Mouse (Mus musculus): Measurements from ENCODE around the gene Slc25a21. TPM values are rescaled to one million over a fixed set of nuclear protein-coding genes. Genes with fewer than 3 reads are reported as not detected.
"Not testable (repeated sequence)": the region's sequence is repeated elsewhere in the genome, so short reads cannot be mapped to it uniquely, and the experiment has no call there.

The Slc25a21 gene
- polyA plus RNA-seq (2015; fragmentation: Nextera tagmentation; extraction: Ambion mirVana) = 3.1 TPM in 2 replicates

DNA sequence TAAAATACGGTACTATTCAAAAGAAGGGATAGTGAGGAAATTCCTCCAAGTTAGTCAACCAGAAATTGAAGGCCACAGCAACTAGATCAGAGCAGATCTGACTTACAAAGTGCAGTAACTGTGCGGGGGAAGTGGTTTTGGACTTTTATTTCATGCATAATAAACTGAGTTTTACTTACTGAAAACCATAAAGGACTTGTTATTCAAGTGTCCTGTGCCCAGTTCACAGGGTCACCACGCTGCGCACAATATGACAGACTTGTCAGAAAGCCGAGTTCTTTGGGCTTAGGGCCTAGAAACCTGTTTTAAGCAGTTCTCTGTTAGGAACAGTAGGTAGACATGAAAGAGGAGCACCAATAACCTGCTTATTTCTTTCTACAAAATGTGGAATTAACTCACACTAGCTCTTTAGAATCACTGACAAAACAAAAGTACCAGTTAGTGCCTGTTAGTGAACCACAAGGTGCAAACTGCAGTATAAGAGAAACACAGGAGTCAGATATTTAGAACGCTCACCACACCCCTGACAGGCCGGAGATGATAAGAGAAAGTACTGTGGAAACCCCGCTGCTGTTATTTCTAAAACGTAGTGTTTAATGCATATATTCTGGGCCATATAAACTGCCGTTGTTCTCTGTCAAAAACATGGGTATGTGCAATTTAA is at the start of gene Slc25a21:
Gene Slc25a21 (minus strand): TSS at position 110 of the 664 bp plus-strand sequence.
- H3K9me3 ChIP-seq (replicated peaks) = no peaks in the 10 kb centered on the region
- peak within 1 kb of the TSS; percentile 60 for H3K4me3 ChIP-seq (replicated peaks)
- peak within 1 kb of the TSS; percentile 93 for H3K4me2 ChIP-seq
- H3K27ac ChIP-seq = peak within 1 kb of the TSS; percentile 18; the same call in 1 of the 2 replicates
- H3K4me1 ChIP-seq = peaks cover 11% of the 10 kb centered on the region
- H3K27me3 ChIP-seq = peaks cover 11% of the 10 kb centered on the region
- 0 out of 2 replicates have a peak, but pooled peaks have one; percentile 29 for ATAC-seq (replicated peaks; ENCODE audit: low FRiP score)
- H3K9ac ChIP-seq = peak within 1 kb of the TSS; percentile 43
- H3K36me3 ChIP-seq = no peaks in the 10 kb centered on the region
- 68% methylated on average over 10 of the region's 10 CpGs for WGBS

DNA sequence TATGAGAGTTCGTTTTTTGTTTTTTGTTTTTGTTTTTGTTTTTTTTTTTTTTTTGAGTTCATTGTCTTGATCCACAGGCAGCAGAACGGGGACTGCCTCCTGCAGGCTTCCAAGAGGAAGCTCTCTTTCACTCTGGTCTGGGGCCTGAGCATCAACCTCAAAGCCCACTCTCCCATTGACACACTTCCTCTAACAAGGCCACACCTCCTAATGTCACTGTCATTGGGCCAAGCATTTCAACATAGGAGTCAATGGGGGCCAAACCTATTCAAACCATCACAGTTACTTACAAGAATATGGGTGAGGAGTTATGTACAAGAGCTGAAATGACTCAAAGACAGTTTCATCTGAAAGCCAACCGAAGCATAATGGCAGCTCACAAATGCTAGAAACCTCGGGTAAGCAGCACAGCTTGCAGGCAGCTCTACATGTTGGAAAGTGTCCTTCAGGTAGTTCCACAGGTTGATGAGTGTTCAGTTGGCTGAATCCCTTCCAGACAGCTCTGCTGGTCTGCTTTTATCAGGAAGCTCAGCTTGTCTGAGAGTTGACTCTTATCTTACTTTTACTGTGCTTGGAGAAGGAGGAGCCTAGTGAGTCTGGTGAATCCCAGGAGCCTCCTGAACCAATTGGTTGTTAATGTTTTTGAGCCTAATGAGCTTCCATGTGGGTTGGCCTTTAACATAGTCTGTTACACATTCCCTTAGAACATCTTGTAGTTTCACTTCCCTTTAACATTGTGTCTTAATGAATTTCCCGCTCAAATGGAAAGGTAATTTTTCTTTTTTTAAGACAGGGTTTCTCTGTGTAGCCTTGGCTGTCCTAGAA is 46.6 kb upstream of the Slc25a21 start:
- Histone ChIP-seq H3K4me2 (no peak overlapping the region), H3K4me1 (no peaks in the 10 kb centered on the region), H3K36me3 (peaks cover 48% of the 10 kb centered on the region), H3K9ac (no peak overlapping the region), H3K4me3 (replicated peaks) (no peak overlapping the region), H3K27ac (no peak overlapping the region), H3K27me3 (no peaks in the 10 kb centered on the region), H3K9me3 (replicated peaks) (no peaks in the 10 kb centered on the region)
- ATAC-seq (replicated peaks; ENCODE audit: low FRiP score) = no peak
- 90% methylated on average over 5 of the region's 5 CpGs for WGBS

DNA sequence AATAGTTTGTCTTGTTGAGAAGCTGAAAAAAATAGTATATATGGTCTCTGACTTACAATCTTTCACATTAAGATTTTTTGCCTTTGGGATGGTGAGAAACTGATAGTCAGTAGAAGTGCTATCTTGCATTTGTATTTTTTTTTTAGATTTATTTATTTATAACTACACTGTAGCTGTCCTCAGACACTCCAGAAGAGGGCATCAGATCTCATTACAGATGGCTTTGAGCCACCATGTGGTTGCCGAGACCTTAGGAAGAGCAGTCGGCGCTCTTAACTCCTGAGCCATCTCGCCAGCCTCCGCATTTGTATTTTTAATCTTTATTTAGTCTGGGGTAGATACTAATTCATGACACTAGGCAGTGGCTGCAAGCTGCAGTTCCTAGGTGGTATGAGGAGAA is 36.1 kb upstream of the Slc25a21 start:
- Histone ChIP-seq H3K4me3 (replicated peaks) (no peak overlapping the region), H3K27ac (no peak overlapping the region), H3K9me3 (replicated peaks) (no peaks in the 10 kb centered on the region), H3K4me1 (peaks cover 6% of the 10 kb centered on the region; the same call in 1 of the 2 replicates), H3K4me2 (no peak overlapping the region), H3K27me3 (no peaks in the 10 kb centered on the region), H3K36me3 (peaks cover 15% of the 10 kb centered on the region), H3K9ac (no peak overlapping the region)
- ATAC-seq (replicated peaks; ENCODE audit: low FRiP score) = no peak
- WGBS = 91% methylated on average over 5 of the region's 5 CpGs

DNA sequence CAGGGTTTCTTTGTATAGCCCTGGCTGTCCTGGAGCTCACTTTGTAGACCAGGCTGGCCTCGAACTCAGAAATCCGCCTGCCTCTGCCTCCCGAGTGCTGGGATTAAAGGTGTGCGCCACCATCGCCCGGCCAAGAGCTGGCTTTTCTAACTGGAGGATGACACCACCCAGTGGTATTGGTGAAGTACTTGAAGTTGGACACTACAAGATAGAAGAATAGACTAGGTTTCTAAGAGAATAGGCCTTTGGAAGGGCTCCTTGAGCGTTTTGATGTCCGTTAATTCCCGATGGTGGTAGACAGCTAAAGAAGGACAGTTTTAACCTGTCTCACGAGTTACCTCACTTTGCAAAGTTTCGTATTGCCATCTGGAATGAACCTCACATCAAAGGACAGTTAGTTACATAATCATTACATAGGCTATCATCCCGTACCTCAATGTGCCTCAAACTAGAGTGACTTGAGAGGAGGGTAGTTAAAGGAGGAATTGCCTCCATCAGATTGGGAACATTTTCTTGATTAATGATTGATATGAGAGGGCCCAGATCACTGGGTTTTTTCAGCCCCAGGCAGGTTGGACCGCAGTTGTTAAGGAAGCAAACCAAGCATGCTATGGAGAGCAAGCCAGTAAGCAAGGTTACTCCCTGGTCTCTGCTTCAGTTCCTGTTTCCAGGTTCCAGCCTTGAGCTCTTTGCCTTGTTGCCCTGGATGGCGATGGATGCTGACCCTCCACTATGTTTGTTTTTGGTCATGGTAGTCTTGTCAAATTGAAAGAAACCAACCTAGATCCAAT is 34.0 kb upstream of the Slc25a21 start:
- Histone ChIP-seq H3K36me3 (peaks cover 9% of the 10 kb centered on the region), H3K9ac (peak overlapping the region; percentile 82), H3K27me3 (no peaks in the 10 kb centered on the region), H3K27ac (peak overlapping the region; percentile 95; the same call in 1 of the 2 replicates), H3K4me3 (replicated peaks) (peak overlapping the region; percentile 83), H3K4me2 (peak overlapping the region; percentile 68), H3K4me1 (peaks cover 6% of the 10 kb centered on the region; the same call in 1 of the 2 replicates), H3K9me3 (replicated peaks) (no peaks in the 10 kb centered on the region)
- WGBS = 65% methylated on average over 14 of the region's 14 CpGs
- peak; percentile 34 for ATAC-seq (replicated peaks; ENCODE audit: low FRiP score)

DNA sequence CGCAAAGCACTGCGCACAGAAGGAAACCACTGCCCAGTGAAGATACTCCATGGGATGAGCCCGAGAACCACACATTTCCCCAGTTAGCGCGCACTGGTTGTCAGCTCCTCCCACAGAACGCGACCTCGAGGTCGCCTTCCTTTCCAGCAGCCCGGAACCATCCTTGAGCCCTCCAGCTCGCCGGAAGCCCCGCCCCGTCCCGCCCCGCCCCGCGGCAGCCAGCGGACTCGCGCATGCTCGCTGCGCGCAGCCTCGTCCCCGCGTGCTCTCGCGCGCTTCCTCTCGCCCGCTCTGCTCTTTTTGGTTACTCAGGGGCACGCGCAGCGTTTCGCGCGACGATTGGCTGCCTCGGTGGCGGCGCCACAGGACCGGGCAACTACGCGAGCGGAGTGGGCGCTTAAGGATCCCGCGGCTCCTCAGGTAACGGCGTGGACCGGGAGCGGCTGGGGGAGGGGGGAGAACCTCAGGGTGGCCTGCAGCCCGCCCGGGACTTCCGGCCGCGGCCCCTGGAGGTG is 33.0 kb upstream of the Slc25a21 start, which contains the start of the genes Prps1l3 and Mipol1:
Gene Prps1l3 (plus strand): TSS at position 221 of the 515 bp plus-strand sequence.
Gene Mipol1 (plus strand): TSS at position 236 of the 515 bp plus-strand sequence.
- Histone ChIP-seq H3K9me3 (replicated peaks) (no peaks in the 10 kb centered on the region), H3K4me1 (peaks cover 6% of the 10 kb centered on the region; the same call in 1 of the 2 replicates), H3K4me3 (replicated peaks) (peak within 1 kb of the TSS; percentile 83), H3K4me2 (peak within 1 kb of the TSS; percentile 68), H3K27me3 (no peaks in the 10 kb centered on the region), H3K27ac (peak within 1 kb of the TSS; percentile 95), H3K36me3 (peaks cover 8% of the 10 kb centered on the region), H3K9ac (peak within 1 kb of the TSS; percentile 82)
- peak; percentile 97 for ATAC-seq (replicated peaks; ENCODE audit: low FRiP score)
- WGBS = under 1% methylated on average over 58 of the region's 58 CpGs

DNA sequence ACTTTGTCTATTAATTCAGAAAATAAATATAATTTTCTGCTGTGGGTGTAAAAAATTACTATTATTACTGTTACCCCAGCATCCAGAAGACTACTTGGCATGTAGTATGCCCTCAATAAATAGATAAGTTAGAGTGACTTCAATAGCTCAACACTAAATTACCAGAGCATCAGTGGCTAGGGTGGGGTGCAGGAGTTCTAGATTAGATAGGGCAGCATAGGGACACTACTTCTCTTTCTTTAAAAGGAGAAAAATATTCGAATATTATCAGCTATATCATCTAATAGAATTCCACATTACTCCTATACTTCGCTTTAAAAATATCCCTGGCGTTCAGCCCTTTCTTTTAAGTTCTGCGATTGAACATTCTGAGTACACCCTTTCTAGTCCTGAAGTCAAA is 32.4 kb upstream of the Slc25a21 start:
- H3K27me3 ChIP-seq = no peaks in the 10 kb centered on the region
- H3K27ac ChIP-seq = peak overlapping the region; percentile 95
- H3K9me3 ChIP-seq (replicated peaks) = no peaks in the 10 kb centered on the region
- peaks cover 6% of the 10 kb centered on the region; the same call in 1 of the 2 replicates for H3K4me1 ChIP-seq
- WGBS = 31% methylated on average over 4 of the region's 4 CpGs
- no peak for ATAC-seq (replicated peaks; ENCODE audit: low FRiP score)
- H3K9ac ChIP-seq = 0 out of 2 replicates have a peak overlapping the region, but pooled peaks have one; percentile 7
- peak overlapping the region; percentile 83 for H3K4me3 ChIP-seq (replicated peaks)
- peak overlapping the region; percentile 68 for H3K4me2 ChIP-seq
- H3K36me3 ChIP-seq = peaks cover 3% of the 10 kb centered on the region; the same call in 1 of the 2 replicates

DNA sequence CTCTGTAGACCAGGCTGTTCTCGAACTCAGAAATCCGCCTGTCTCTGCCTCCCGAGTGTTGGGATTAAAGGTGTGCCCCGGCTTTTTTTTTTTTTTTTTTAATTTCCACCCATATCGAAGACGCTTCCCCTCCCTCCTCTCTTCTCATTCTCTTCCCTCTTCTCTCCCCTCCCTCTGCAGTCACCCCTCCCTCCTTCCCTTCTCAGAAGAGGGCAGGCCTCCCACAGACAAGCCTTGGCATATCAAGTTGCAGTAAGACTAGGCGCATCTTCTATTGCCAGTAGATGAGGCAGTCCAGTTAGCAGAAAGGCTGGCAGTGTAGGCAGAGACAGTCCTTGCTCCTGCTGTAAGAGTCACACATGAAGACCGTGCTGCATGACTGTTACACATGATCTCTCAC is 30.5 kb upstream of the Slc25a21 start:
- Histone ChIP-seq H3K4me2 (no peak overlapping the region), H3K4me3 (replicated peaks) (no peak overlapping the region), H3K9me3 (replicated peaks) (no peaks in the 10 kb centered on the region), H3K27ac (no peak overlapping the region), H3K9ac (no peak overlapping the region), H3K4me1 (peaks cover 6% of the 10 kb centered on the region; the same call in 1 of the 2 replicates), H3K27me3 (no peaks in the 10 kb centered on the region), H3K36me3 (no peaks in the 10 kb centered on the region)
- WGBS = 59% methylated on average over 4 of the region's 8 CpGs
- no peak for ATAC-seq (replicated peaks; ENCODE audit: low FRiP score)

DNA sequence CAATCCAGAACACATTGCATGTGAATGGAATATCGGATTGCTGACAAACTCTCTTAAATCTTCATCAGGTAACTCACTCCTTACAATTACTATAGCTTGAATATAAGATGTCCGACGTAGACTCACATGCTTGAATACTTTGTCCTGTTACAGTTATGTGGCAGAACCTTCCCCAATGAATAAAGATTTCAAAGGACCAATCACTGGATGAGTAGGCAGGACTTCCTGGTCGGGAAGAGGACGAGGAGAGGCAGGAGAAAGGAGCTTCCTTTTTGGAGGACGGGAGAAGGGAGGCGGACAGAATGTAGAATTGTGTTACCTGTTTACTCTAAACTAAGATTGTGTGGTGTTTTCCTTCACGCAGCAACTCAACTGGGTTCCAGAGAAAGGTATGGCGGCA is 29.1 kb upstream of the Slc25a21 start:
- Histone ChIP-seq H3K4me1 (peaks cover 3% of the 10 kb centered on the region; the same call in 1 of the 2 replicates), H3K9me3 (replicated peaks) (no peaks in the 10 kb centered on the region), H3K4me2 (no peak overlapping the region), H3K27ac (no peak overlapping the region), H3K36me3 (no peaks in the 10 kb centered on the region), H3K27me3 (no peaks in the 10 kb centered on the region), H3K4me3 (replicated peaks) (no peak overlapping the region), H3K9ac (no peak overlapping the region)
- 86% methylated on average over 9 of the region's 9 CpGs for WGBS
- ATAC-seq (replicated peaks; ENCODE audit: low FRiP score) = no peak

DNA sequence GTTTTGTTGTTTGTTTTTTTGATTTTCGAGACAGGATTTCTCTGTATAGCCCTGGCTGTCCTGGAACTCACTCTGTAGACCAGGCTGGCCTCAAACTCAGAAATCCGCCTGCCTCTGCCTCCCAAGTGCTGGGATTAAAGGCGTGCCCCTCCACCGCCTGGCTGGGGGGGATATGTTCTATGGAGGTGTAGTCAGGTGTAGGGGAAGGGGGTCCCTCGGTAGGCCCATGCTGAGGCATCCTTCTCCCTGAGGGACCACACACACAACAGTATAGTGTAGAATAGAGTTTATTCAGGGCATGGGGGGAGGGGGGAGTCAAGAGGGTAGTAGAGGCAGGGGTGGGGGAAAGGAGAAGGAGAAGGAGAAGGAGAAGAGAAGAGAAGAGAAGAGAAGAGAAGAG is 15.2 kb upstream of the Slc25a21 start:
- not testable (repeated sequence) for H3K9me3 ChIP-seq (replicated peaks); H3K36me3 ChIP-seq; H3K9ac ChIP-seq; H3K4me3 ChIP-seq (replicated peaks); H3K27me3 ChIP-seq; H3K4me1 ChIP-seq; H3K27ac ChIP-seq
- 0 out of 2 replicates have a peak, but pooled peaks have one; percentile 30 for ATAC-seq (replicated peaks; ENCODE audit: low FRiP score)
- H3K4me2 ChIP-seq = peak overlapping the region; percentile 80; the same call in 1 of the 2 replicates
- WGBS = 87% methylated on average over 5 of the region's 5 CpGs

DNA sequence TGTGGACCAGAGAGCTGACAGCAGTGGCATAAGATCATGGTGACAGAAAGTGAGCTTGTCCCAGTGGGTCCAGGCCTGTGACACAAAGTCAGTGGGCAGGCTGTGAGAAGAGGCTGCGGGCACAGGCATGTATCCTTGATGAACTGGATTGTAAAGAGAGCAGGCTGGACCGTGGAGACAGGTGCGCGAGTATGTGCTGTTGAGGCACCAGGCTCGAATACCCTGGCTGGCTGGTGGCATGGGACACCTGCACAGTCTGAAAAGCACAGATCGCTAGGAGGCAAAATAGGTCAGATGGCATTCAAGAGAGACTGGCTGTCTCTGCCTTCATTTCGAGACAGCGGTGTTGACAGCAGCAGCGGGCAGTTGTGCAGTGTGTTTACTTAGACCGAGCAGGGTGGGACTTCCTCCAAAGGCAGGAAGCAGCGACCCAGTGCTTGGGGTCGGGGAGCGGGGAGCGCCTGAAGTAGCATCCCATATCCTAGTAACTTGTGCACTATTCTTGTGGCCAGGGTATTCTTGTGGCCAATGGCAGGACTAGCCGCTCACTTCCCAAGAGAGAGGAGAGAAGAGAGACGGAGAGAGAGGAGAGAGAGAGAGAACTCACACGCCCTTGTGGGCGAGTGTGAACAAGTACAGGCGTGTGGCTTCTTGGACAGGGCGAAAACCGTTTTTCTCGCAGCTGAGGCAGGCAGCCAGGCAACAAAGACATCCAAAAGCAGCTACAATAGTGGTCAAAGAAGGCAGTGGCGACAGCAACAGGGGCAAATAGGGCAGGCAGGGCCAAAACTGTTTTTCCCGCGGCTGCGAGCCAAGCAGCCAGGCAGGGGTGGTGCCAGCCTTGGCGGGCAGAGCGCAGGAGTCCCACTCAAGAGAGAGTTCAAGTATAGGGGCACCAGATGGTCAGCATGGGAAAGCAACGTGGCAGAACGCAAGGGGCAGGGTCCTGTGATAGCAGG is 14.4 kb upstream of the Slc25a21 start:
- Histone ChIP-seq H3K27me3 (no peaks in the 10 kb centered on the region), H3K4me3 (replicated peaks) (peak overlapping the region; percentile 53), H3K27ac (no peak overlapping the region), H3K36me3 (no peaks in the 10 kb centered on the region), H3K9ac (peak overlapping the region; percentile 48), H3K9me3 (replicated peaks) (no peaks in the 10 kb centered on the region), H3K4me1 (peaks cover 4% of the 10 kb centered on the region; the same call in 1 of the 2 replicates), H3K4me2 (peak overlapping the region; percentile 80)
- ATAC-seq (replicated peaks; ENCODE audit: low FRiP score) = peak; percentile 85
- 6% methylated on average over 30 of the region's 30 CpGs for WGBS
